Mouse (Mus musculus) midbrain, embryonic 13.5 days (tissue): ENCODE measurements at regions not wholly inside any gene's neighbourhood (a gene's known extent, or its start where the extent isn't known, plus 50 kb on each side); places are given as distances from the start of the nearest gene placed in this dataset.

Experiments
- ATAC-seq: fragments of 200-750 bp; cut with Nextera tagmentation; 2 replicates; pipeline ENCODE4 v1.8.0; 2017; ENCODE audit warnings: mild to moderate bottlenecking, moderate TSS enrichment, moderate library complexity
- H3K27ac ChIP-seq: fragments of 300-500 bp; sonication (generic); 2 replicates; pipeline ENCODE4 v1.5.1; 2015; ENCODE audit warnings: inconsistent platforms, mild to moderate bottlenecking, moderate library complexity
- H3K27me3 ChIP-seq: fragments of 300-500 bp; sonication (generic); 2 replicates; pipeline ENCODE4 v1.6.1; 2015; ENCODE audit warnings: mild to moderate bottlenecking, inconsistent platforms
- H3K36me3 ChIP-seq: fragments of 300-500 bp; sonication (generic); 2 replicates; pipeline ENCODE4 v1.6.1; 2015; ENCODE audit warnings: mild to moderate bottlenecking, inconsistent platforms
- H3K4me1 ChIP-seq: fragments of 300-500 bp; sonication (generic); replicated peaks from 2 replicates; pipeline ENCODE4 v1.6.1; 2015; ENCODE audit warnings: inconsistent platforms
- H3K4me2 ChIP-seq: fragments of 300-500 bp; sonication (generic); replicated peaks from 2 replicates; pipeline ENCODE4 v1.6.1; 2015; ENCODE audit warnings: moderate library complexity, mild to moderate bottlenecking, inconsistent platforms
- H3K4me3 ChIP-seq: fragments of 300-500 bp; sonication (generic); replicated peaks from 2 replicates; pipeline ENCODE4 v1.5.1; 2015; ENCODE audit warnings: mild to moderate bottlenecking, inconsistent platforms
- H3K9ac ChIP-seq: fragments of 300-500 bp; sonication (generic); replicated peaks from 2 replicates; pipeline ENCODE4 v1.6.1; 2015; ENCODE audit warnings: mild to moderate bottlenecking, inconsistent platforms
- H3K9me3 ChIP-seq: fragments of 300-500 bp; sonication (generic); 2 replicates; pipeline ENCODE4 v1.6.1; 2016; ENCODE audit warnings: mild to moderate bottlenecking, inconsistent platforms
- WGBS: fragments of 180-500 bp; shearing (Covaris S2); methylation state at CpG from one replicate; pipeline ENCODE4 v1.1.7; 2015; 5-methylcytosine and 5-hydroxymethylcytosine counted together

DNA sequence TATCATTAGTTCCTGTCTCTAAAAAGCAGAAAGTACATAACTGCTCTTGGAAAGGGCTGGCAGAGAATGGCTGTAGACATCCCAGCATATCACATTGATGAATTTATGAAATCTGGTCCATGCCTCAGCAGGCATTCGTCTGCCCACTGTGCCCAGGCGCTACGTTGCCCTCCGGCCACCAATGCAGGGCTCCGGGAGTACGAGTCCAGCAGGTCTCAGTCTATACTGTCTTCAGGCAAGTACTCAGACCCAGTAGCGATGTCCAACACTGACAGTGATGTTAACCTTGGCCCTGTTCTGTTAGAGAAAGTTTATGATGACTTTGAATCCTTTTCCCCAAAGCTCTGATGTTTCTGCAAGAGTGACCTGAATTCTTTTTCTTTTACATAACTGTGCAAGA lies 50.5 kb upstream of the Cdkn2b start:
- whole genome bisulfite sequencing = 92% methylated on average over 7 of the region's 7 CpGs
- Histone ChIP-seq H3K27me3 (no peaks in the 10 kb centered on the region), H3K4me3 (no peak overlapping the region), H3K9me3 (no peaks in the 10 kb centered on the region), H3K27ac (no peak overlapping the region), H3K36me3 (no peaks in the 10 kb centered on the region), H3K4me1 (no peaks in the 10 kb centered on the region), H3K4me2 (no peak overlapping the region), H3K9ac (no peak overlapping the region)
- ATAC-seq = no peak
